Mouse (Mus musculus): ENCODE results near the gene 1700028K03Rik.

The 1700028K03Rik gene

GRCm38 (mm10) chr5:107534581-107534980 lies at the start of gene 1700028K03Rik:
Gene 1700028K03Rik, plus strand, starts transcription at chr5:107534709.
- DNase-seq (ENCODE audit: low spot score), result no peak

- DNase-seq (ENCODE audit: low spot score), result no peak
These were observed 45.5 kb upstream of the 1700028K03Rik start for GRCm38 (mm10) chr5:107488996-107489395.

GRCm38 (mm10) chr5:107491036-107491435 lies 43.5 kb upstream of the 1700028K03Rik start:
- DNase-seq (ENCODE audit: low spot score), result no peak

GRCm38 (mm10) chr5:107492471-107492870 lies 42.0 kb upstream of the 1700028K03Rik start:
- no peak for DNase-seq (ENCODE audit: low spot score)

GRCm38 (mm10) chr5:107494759-107495158 lies 39.8 kb upstream of the 1700028K03Rik start:
- no peak for DNase-seq (ENCODE audit: low spot score)

- DNase-seq (ENCODE audit: low spot score), result peak; percentile 22
These were observed 38.5 kb upstream of the 1700028K03Rik start for GRCm38 (mm10) chr5:107496047-107496446.

- DNase-seq (ENCODE audit: low spot score), result peak; percentile 53
These were observed 36.7 kb upstream of the 1700028K03Rik start for GRCm38 (mm10) chr5:107497519-107498501.

GRCm38 (mm10) chr5:107498806-107499310 lies 35.7 kb upstream of the 1700028K03Rik start:
- no peak for DNase-seq (ENCODE audit: low spot score)

- no peak for DNase-seq (ENCODE audit: low spot score)
These were observed 34.5 kb upstream of the 1700028K03Rik start for GRCm38 (mm10) chr5:107499891-107500535.

GRCm38 (mm10) chr5:107500741-107501140 lies 33.8 kb upstream of the 1700028K03Rik start:
- DNase-seq (ENCODE audit: low spot score), result no peak

GRCm38 (mm10) chr5:107507321-107507720 lies 27.2 kb upstream of the 1700028K03Rik start, which contains the start of gene Gm42669:
Gene Gm42669, plus strand, starts transcription at chr5:107507621.
- DNase-seq (ENCODE audit: low spot score), result no peak

GRCm38 (mm10) chr5:107510503-107510902 lies 24.0 kb upstream of the 1700028K03Rik start:
- no peak for DNase-seq (ENCODE audit: low spot score)

- no peak for DNase-seq (ENCODE audit: low spot score)
These were observed 23.2 kb upstream of the 1700028K03Rik start for GRCm38 (mm10) chr5:107511326-107511725.

GRCm38 (mm10) chr5:107513583-107513982 lies 20.9 kb upstream of the 1700028K03Rik start:
- DNase-seq (ENCODE audit: low spot score), result peak; percentile 13

GRCm38 (mm10) chr5:107515453-107515852 lies 19.1 kb upstream of the 1700028K03Rik start:
- no peak for DNase-seq (ENCODE audit: low spot score)

- no peak for DNase-seq (ENCODE audit: low spot score)
These were observed 18.4 kb upstream of the 1700028K03Rik start for GRCm38 (mm10) chr5:107516087-107516486.

GRCm38 (mm10) chr5:107518602-107519001 lies 15.9 kb upstream of the 1700028K03Rik start:
- DNase-seq (ENCODE audit: low spot score), result no peak

- DNase-seq (ENCODE audit: low spot score), result no peak
These were observed 13.1 kb upstream of the 1700028K03Rik start for GRCm38 (mm10) chr5:107521386-107521785.

- no peak for DNase-seq (ENCODE audit: low spot score)
These were observed 12.6 kb upstream of the 1700028K03Rik start for GRCm38 (mm10) chr5:107521897-107522296.

- no peak for DNase-seq (ENCODE audit: low spot score)
These were observed 10.2 kb upstream of the 1700028K03Rik start for GRCm38 (mm10) chr5:107524281-107524680.

- DNase-seq (ENCODE audit: low spot score), result no peak
These were observed 5.7 kb upstream of the 1700028K03Rik start for GRCm38 (mm10) chr5:107528856-107529255.

- no peak for DNase-seq (ENCODE audit: low spot score)
These were observed 919 bp upstream of the 1700028K03Rik start for GRCm38 (mm10) chr5:107533590-107533989.

- no peak for DNase-seq (ENCODE audit: low spot score)
These were observed 7.2 kb downstream of the 1700028K03Rik start for GRCm38 (mm10) chr5:107541696-107542095.
